Mouse (Mus musculus) embryo, embryonic 10 days (tissue): ENCODE measurements around the gene Fasl.
A peak's percentile ranks its signal among the peaks of the same experiment; 100 is the strongest.

Experiments used
- DNase-seq: peaks from one replicate; pipeline ENCODE4 v3.0.0-alpha.2; 2015; ENCODE audit warnings: low spot score

Fasl gene

DNA sequence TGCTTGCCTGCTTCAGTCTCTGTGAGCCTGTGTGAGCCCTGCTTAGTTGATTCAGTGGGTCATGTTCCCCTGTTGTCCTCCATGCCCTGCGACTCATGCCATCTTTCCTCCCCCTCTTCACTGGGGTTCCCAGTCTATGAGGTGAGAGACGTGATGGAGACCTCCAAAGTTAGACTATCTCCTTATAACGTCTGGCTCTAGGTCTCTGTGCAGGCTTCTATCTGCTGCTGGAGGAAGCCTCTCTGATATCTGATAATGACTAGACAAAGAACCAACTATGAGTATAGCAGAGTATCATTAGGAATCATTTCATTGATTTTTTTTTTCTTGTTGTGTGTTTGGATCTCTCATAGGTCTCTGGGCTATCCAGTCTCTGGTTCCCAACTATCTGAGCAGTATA, 31.7 kb downstream of the Fasl start:
- no peak for DNase-seq

DNA sequence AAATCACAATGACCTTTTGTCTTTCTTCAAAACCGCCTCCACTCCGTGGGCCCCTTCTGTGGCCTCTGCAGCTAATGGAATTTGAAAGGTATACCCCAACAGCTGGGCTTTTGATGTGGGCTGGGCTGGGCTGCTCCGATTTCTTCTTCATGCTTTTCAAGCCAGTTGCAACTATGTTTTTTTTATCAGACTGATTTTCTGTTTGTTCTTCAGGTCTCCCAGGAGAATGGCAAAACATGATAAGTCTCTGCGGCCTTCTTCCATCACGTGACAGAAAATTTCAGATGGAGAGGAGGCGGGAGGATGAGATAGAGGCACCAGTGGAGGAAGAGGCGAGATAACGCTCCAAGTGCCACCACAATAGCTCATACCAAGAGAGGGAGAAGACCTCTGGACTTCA, 37.0 kb downstream of the Fasl start:
- no peak for DNase-seq

DNA sequence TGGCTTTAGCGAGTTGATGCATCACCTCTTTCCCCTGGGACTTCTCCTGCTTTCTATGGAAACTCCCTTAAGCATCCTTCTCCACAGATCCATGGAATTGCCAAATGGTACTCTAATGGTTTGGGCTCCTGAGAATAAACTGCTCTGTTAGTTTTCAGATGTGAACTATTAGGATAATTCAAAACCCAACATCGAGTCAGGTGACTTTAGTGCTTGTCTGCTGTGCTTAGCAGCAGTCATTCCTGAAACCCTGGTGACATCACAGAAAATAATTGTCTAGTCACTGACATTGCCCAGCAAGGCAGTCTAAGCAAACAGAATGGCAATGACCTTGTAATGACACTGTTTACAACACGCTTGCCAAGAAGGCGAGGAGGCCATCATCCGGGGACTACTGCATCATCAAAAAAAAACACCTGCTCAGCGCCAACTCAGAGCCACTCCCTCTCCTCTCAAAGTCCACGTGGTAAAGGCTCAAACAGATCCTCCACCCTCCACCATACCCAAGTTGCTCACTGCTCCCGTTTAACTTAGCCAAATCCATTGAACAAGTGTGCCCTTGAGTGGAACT, 37.7 kb downstream of the Fasl start:
- DNase-seq = no peak

DNA sequence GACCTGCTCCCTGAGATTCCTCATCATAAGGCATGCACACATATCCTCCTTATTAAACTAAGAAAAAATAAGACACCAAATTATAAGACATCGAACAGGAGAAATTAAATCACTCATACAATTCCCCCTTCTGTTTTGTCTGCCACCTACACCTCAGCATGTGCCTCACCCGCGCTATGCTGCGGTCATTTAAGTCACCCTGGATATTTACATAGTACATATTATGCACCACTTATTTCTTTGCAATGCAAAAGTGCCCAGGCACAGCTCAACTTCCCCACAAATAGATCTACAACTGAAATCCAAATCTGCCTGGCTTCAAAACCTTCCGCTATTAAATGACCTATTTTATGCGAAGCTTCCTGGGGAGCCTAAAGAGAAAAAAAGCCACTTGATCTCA, 39.6 kb downstream of the Fasl start:
- DNase-seq = no peak

GRCm38 (mm10) chr1:161748138-161748537, 40.2 kb downstream of the Fasl start:
- peak; percentile 74 for DNase-seq

GRCm38 (mm10) chr1:161746542-161747302, 41.6 kb downstream of the Fasl start:
- no peak for DNase-seq

GRCm38 (mm10) chr1:161744855-161745254, 43.4 kb downstream of the Fasl start:
- no peak for DNase-seq

DNA sequence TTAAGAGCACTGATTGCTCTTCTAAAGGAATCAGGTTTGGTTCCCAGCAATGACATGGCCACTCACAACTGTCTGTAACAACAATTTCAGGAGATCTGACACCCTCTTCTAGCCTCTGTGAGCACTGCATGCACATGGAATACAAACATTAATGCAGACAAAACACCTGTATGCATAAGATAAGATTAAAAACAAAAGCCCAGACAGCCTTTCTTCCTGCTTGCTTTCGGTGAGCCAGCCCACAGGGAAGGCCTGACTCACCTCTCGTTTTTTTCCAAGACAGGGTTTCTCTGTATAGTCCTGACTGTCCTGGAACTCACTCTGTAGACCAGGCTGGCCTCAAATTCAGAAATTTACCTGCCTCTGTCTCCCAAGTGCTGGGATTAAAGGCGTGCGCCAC, 44.1 kb downstream of the Fasl start:
- DNase-seq = no peak

DNA sequence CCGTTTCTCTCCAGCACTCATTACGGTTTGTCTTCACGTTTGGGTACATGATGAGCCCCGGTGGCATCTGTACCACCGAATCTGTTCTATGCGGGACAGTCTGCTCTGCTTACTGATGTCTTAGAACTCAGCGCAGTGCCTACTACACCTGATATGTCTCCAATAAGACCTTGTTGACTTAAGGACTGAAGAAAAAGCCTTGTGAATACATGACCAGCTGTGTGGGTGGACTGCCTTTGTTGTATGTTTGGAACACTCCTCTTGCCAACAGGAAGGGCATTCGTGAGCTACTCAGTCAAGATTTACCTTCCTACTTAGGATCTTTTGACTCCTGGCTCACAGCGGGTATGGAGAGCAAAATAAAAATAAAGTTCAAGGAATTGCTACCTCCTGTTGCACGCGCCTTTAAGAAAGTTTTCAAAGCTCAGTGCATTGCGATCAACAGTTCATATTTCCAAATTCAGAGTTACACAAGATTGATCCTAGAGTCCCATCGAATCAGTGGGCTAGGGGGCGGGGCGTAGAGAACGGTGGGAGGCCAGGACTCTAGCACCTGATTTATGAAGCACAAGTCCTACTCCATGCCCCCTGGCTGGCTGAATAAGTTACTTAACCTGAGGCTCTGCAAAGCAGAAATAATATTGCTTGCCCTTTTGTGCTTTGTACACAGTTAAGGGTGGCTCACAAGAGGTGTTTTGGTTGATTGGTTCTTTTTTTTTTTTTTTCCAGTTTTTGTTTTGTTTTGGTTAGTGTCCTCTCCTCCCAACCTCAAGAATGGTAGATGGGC, 45.6 kb downstream of the Fasl start:
- no peak for DNase-seq

GRCm38 (mm10) chr1:161736848-161737247, 51.4 kb downstream of the Fasl start:
- DNase-seq = peak; percentile 37

GRCm38 (mm10) chr1:161736255-161736654, 52.0 kb downstream of the Fasl start:
- no peak for DNase-seq

GRCm38 (mm10) chr1:161735465-161736046, 52.7 kb downstream of the Fasl start:
- peak; percentile 47 for DNase-seq

DNA sequence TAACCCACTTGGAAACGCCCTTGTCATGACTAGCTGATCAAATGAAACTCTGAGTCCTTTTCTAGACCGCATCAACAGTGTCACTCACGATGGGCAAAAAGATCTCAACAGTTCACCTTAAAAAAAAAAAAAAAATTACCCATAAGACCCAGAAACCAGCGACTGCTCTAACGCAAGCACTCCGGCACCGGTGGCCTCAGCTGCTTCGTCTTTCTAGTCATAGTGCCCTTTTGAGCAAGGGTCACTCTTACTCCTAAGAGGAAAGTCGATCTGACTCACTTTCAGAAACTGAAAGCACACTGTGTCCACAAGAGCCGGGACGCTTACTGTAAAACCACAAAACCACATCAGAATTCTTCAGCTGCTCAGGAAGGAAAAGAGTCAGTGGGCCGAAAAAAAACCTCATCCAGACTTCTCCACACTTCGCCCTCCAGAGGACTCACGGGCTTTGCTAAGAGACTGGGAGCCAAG, 53.5 kb downstream of the Fasl start:
- DNase-seq = no peak

- DNase-seq = no peak
Observed at GRCm38 (mm10) chr1:161734314-161734713, 54.0 kb downstream of the Fasl start.
